Mouse (Mus musculus) heart, embryonic 16.5 days (tissue): ENCODE measurements at regions not wholly inside any gene's neighbourhood (a gene's known extent, or its start where the extent isn't known, plus 50 kb on each side); places are given as distances from the start of the nearest gene placed in this dataset.

Experiments
- ATAC-seq: fragments of 200-750 bp; cut with Nextera tagmentation; replicated peaks from 2 replicates; pipeline ENCODE4 v1.8.0; 2017; ENCODE audit warnings: moderate number of reproducible peaks; ENCODE audit not compliant: insufficient read depth, low FRiP score; ENCODE audit errors: extremely low read depth
- H3K27ac ChIP-seq: fragments of 300-500 bp; sonication (generic); 2 replicates; pipeline ENCODE4 v1.5.1; 2014; ENCODE audit warnings: mild to moderate bottlenecking, low read length, control low read depth, moderate library complexity
- H3K27me3 ChIP-seq: fragments of 300-500 bp; sonication (generic); 2 replicates; pipeline ENCODE4 v1.6.1; 2014; ENCODE audit warnings: low read length, mixed read lengths; ENCODE audit not compliant: control insufficient read depth, insufficient read depth
- H3K36me3 ChIP-seq: fragments of 300-500 bp; sonication (generic); 2 replicates; pipeline ENCODE4 v1.6.1; 2014; ENCODE audit not compliant: control insufficient read depth, insufficient read depth
- H3K4me1 ChIP-seq: fragments of 300-500 bp; sonication (generic); 2 replicates; pipeline ENCODE4 v1.6.1; 2014; ENCODE audit warnings: low read length, mixed read lengths; ENCODE audit not compliant: control insufficient read depth, insufficient read depth
- H3K4me2 ChIP-seq: fragments of 300-500 bp; sonication (generic); 2 replicates; pipeline ENCODE4 v1.6.1; 2014; ENCODE audit warnings: low read depth, mild to moderate bottlenecking, control low read depth, low read length
- H3K4me3 ChIP-seq: fragments of 300-500 bp; sonication (generic); 2 replicates; pipeline ENCODE4 v1.5.1; 2014; ENCODE audit warnings: mild to moderate bottlenecking, control low read depth, low read length
- H3K9ac ChIP-seq: fragments of 300-500 bp; sonication (generic); 2 replicates; pipeline ENCODE4 v1.6.1; 2014; ENCODE audit warnings: low read length, control low read depth
- H3K9me3 ChIP-seq: fragments of 300-500 bp; sonication (generic); replicated peaks from 2 replicates; pipeline ENCODE4 v1.6.1; 2016; ENCODE audit warnings: low read length; ENCODE audit not compliant: control insufficient read depth
- WGBS: fragments of 180-500 bp; shearing (Covaris S2); extraction: QIAGEN DNeasy Blood & Tissue Kit; methylation state at CpG from one replicate; pipeline ENCODE4 v1.1.7; 2014; 5-methylcytosine and 5-hydroxymethylcytosine counted together

DNA sequence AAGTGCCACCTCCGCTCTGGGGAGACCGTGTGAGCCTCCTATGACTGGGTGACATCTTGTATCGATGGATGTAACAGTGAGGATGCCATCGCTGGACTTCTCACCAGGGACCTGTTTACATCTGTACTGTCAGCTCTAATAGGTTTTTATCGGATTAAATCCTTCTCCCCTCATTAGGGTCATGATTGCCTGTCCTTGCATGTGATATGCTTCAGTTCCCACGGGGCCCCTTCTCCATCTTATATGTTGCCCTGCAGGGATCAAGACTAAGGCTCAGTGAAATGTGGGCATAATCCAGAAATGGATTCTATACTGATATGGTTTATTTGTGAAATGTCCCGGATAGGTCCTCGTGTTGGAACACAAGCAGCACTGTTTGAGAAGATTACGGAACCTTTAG is 323.7 kb upstream of the Noct start:
- H3K9ac ChIP-seq: no peak overlapping the region
- H3K9me3 ChIP-seq: no peaks in the 10 kb centered on the region
- H3K4me3 ChIP-seq: no peak overlapping the region
- H3K36me3 ChIP-seq: no peaks in the 10 kb centered on the region
- no peak overlapping the region for H3K27ac ChIP-seq
- 81% methylated on average over 9 of the region's 9 CpGs for WGBS
- no peak overlapping the region for H3K4me2 ChIP-seq
- no peaks in the 10 kb centered on the region for H3K27me3 ChIP-seq
- no peak for ATAC-seq
- peaks cover 11% of the 10 kb centered on the region; the same call in 1 of the 2 replicates for H3K4me1 ChIP-seq

DNA sequence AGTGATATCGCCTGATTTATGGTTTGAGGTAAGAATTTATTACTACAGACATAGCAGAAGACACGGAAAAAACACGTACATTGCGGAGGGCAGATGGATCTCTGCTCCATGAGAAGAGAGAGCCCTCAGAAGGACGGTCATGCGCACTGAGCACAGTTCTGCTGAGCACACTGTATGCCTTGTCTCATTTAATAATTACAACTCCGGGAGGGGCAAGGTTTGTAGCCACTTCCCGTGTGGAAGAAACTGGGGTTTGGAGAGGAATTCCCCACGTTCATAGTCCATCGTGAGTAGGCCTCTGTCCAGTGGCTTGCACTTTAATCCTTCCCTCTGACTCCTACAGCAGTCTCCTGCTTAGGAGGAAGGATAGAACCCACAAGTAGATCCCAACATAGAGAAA is 322.9 kb upstream of the Noct start:
- H3K27me3 ChIP-seq: no peaks in the 10 kb centered on the region
- H3K4me2 ChIP-seq: no peak overlapping the region
- peaks cover 12% of the 10 kb centered on the region; the same call in 1 of the 2 replicates for H3K4me1 ChIP-seq
- H3K36me3 ChIP-seq: no peaks in the 10 kb centered on the region
- 89% methylated on average over 10 of the region's 10 CpGs for WGBS
- H3K9me3 ChIP-seq: no peaks in the 10 kb centered on the region
- H3K4me3 ChIP-seq: no peak overlapping the region
- H3K27ac ChIP-seq: no peak overlapping the region
- ATAC-seq: no peak
- H3K9ac ChIP-seq: no peak overlapping the region

DNA sequence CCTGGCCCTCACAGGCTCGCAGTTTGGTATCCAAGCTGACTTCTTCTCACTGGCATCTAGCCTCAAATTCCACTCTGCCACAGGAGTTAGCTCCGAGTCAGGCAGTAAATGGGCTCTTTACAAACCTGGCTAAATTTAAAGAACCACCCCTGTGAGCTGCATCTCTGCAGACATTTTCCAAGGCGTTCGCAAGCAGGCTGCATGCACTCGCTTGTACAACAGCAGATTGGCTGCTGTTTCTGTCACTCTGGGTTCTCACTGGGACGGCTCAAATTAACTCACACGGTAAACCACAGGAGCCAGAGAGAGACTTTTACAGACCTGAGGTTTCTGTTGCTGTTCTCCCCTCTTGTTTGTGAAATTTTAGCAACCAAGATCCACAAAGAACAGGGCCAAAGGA is 321.3 kb upstream of the Noct start:
- peaks cover 12% of the 10 kb centered on the region; the same call in 1 of the 2 replicates for H3K4me1 ChIP-seq
- H3K36me3 ChIP-seq: no peaks in the 10 kb centered on the region
- peak overlapping the region; percentile 25 for H3K4me2 ChIP-seq
- no peak for ATAC-seq
- no peak overlapping the region for H3K4me3 ChIP-seq
- H3K27me3 ChIP-seq: no peaks in the 10 kb centered on the region
- WGBS: 34% methylated on average over 7 of the region's 7 CpGs
- no peak overlapping the region for H3K27ac ChIP-seq
- no peaks in the 10 kb centered on the region for H3K9me3 ChIP-seq
- H3K9ac ChIP-seq: no peak overlapping the region

GRCm38 (mm10) chr3:50904716-50905116 is 319.5 kb upstream of the Noct start:
- peaks cover 12% of the 10 kb centered on the region; the same call in 1 of the 2 replicates for H3K4me1 ChIP-seq
- no peak for ATAC-seq
- no peak overlapping the region for H3K9ac ChIP-seq
- no peak overlapping the region for H3K4me2 ChIP-seq
- 43% methylated on average over 7 of the region's 7 CpGs for whole genome bisulfite sequencing
- H3K9me3 ChIP-seq: no peaks in the 10 kb centered on the region
- H3K4me3 ChIP-seq: no peak overlapping the region
- no peaks in the 10 kb centered on the region for H3K36me3 ChIP-seq
- H3K27me3 ChIP-seq: no peaks in the 10 kb centered on the region
- no peak overlapping the region for H3K27ac ChIP-seq

DNA sequence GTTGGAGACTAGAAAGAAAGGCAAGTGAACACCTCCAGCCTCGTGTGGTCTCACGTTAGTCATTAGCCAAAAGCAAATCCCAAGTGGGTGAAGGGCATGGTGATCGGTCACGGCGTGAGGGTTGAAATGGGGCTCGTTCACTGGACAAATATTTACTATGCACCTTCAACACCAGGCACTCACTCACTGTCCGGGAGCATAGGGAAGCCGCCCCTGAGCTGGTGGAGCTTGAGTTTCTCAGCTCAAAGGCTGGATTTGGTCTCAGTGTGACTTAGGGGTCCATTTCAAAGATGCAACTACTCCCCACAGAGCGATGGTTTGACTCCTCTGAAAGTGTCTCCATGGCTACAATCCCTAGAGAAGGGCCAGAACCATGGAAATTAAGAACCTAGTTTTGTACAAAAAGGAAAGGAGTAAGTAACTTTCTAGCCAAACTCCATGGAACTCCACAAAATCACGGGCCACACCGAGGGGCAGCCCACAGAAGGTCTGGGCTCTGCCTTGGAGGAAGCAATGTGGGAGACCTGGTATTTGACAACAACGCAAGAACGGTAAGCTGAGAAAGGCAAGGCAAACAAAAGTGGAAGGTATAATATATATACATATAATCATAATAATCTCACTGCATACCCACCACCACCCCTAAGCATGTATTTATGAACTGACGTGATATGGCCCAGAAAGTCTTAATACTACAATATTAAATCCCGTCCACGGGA is 318.8 kb upstream of the Noct start:
- no peak for ATAC-seq
- H3K27ac ChIP-seq: no peak overlapping the region
- peak overlapping the region; percentile 87 for H3K4me2 ChIP-seq
- peak overlapping the region; percentile 32; the same call in 1 of the 2 replicates for H3K9ac ChIP-seq
- WGBS: 22% methylated on average over 16 of the region's 16 CpGs
- peaks cover 12% of the 10 kb centered on the region; the same call in 1 of the 2 replicates for H3K4me1 ChIP-seq
- H3K4me3 ChIP-seq: peak overlapping the region; percentile 60
- H3K27me3 ChIP-seq: no peaks in the 10 kb centered on the region
- H3K36me3 ChIP-seq: no peaks in the 10 kb centered on the region
- H3K9me3 ChIP-seq: no peaks in the 10 kb centered on the region

GRCm38 (mm10) chr3:50905993-50906831 is 318.0 kb upstream of the Noct start:
- H3K36me3 ChIP-seq: no peaks in the 10 kb centered on the region
- H3K9ac ChIP-seq: peak overlapping the region; percentile 75
- no peak overlapping the region for H3K27ac ChIP-seq
- peaks cover 12% of the 10 kb centered on the region; the same call in 1 of the 2 replicates for H3K4me1 ChIP-seq
- H3K9me3 ChIP-seq: no peaks in the 10 kb centered on the region
- peak; percentile 74 for ATAC-seq
- 11% methylated on average over 32 of the region's 32 CpGs for WGBS
- peak overlapping the region; percentile 60 for H3K4me3 ChIP-seq
- no peaks in the 10 kb centered on the region for H3K27me3 ChIP-seq
- peak overlapping the region; percentile 87 for H3K4me2 ChIP-seq

- H3K27me3 ChIP-seq: no peaks in the 10 kb centered on the region
- no peaks in the 10 kb centered on the region for H3K9me3 ChIP-seq
- H3K9ac ChIP-seq: no peak overlapping the region
- no peak overlapping the region for H3K4me2 ChIP-seq
- H3K27ac ChIP-seq: no peak overlapping the region
- H3K4me1 ChIP-seq: no peaks in the 10 kb centered on the region
- ATAC-seq: no peak; the same call in 1 of the 2 replicates
- WGBS: 83% methylated on average over 5 of the region's 5 CpGs
- no peak overlapping the region for H3K4me3 ChIP-seq
- H3K36me3 ChIP-seq: no peaks in the 10 kb centered on the region
Measured at GRCm38 (mm10) chr3:50912980-50913518, 311.2 kb upstream of the Noct start.

GRCm38 (mm10) chr3:50914866-50915365 is 309.3 kb upstream of the Noct start:
- no peaks in the 10 kb centered on the region for H3K9me3 ChIP-seq
- no peak overlapping the region for H3K9ac ChIP-seq
- no peak overlapping the region for H3K4me3 ChIP-seq
- H3K27me3 ChIP-seq: no peaks in the 10 kb centered on the region
- no peak overlapping the region for H3K4me2 ChIP-seq
- no peaks in the 10 kb centered on the region for H3K4me1 ChIP-seq
- ATAC-seq: no peak
- no peaks in the 10 kb centered on the region for H3K36me3 ChIP-seq
- 81% methylated on average over 14 of the region's 14 CpGs for WGBS
- H3K27ac ChIP-seq: no peak overlapping the region
